Mouse (Mus musculus) telencephalon, adult 2 months (tissue): ENCODE measurements around the gene Ptcd1.
"Not testable (repeated sequence)": the region's sequence is repeated elsewhere in the genome, so short reads cannot be mapped to it uniquely, and the experiment has no call there.

ENCODE experiments used
- DNase-seq: peaks from one replicate; pipeline ENCODE4 v3.0.0-alpha.2; 2011; ENCODE audit warnings: low read depth, low spot score

The Ptcd1 gene

GRCm38 (mm10) chr5:145166536-145167305 lies at the start of gene Ptcd1, which contains the start of gene Cpsf4:
Ptcd1 (minus strand) TSS chr5:145167108.
Cpsf4 (plus strand) TSS chr5:145167213.
- DNase-seq = peak; percentile 98

GRCm38 (mm10) chr5:145214679-145215078 lies 47.8 kb upstream of the Ptcd1 start:
- DNase-seq = no peak

- no peak for DNase-seq
Measured at GRCm38 (mm10) chr5:145213505-145213904, 46.6 kb upstream of the Ptcd1 start.

- no peak for DNase-seq
Measured at GRCm38 (mm10) chr5:145212216-145212615, 45.3 kb upstream of the Ptcd1 start.

GRCm38 (mm10) chr5:145211340-145211739 lies 44.4 kb upstream of the Ptcd1 start:
- DNase-seq = no peak

GRCm38 (mm10) chr5:145208391-145208790 lies 41.5 kb upstream of the Ptcd1 start:
- DNase-seq = not testable (repeated sequence)

GRCm38 (mm10) chr5:145207954-145208353 lies 41.0 kb upstream of the Ptcd1 start:
- no peak for DNase-seq

- no peak for DNase-seq
Measured at GRCm38 (mm10) chr5:145207385-145207784, 40.5 kb upstream of the Ptcd1 start.

GRCm38 (mm10) chr5:145205041-145205440 lies 38.1 kb upstream of the Ptcd1 start:
- no peak for DNase-seq

- DNase-seq = peak; percentile 99
Measured at GRCm38 (mm10) chr5:145203936-145204691, 37.2 kb upstream of the Ptcd1 start, which contains the start of gene Zkscan5. Zkscan5 (plus strand) TSS chr5:145204562.

GRCm38 (mm10) chr5:145202446-145202845 lies 35.5 kb upstream of the Ptcd1 start:
- no peak for DNase-seq

GRCm38 (mm10) chr5:145201321-145201991 lies 34.5 kb upstream of the Ptcd1 start, which contains the start of gene Zkscan14:
Zkscan14 (minus strand) TSS chr5:145201868.
- peak; percentile 88 for DNase-seq

- no peak for DNase-seq
Measured at GRCm38 (mm10) chr5:145200387-145200786, 33.5 kb upstream of the Ptcd1 start.

GRCm38 (mm10) chr5:145191962-145192361 lies 25.1 kb upstream of the Ptcd1 start, which contains the start of gene Atp5j2:
Atp5j2 (minus strand) TSS chr5:145192062.
- DNase-seq = no peak

GRCm38 (mm10) chr5:145190875-145191798 lies 24.2 kb upstream of the Ptcd1 start:
- DNase-seq = peak; percentile 92

- no peak for DNase-seq
Measured at GRCm38 (mm10) chr5:145190373-145190772, 23.5 kb upstream of the Ptcd1 start.

- no peak for DNase-seq
Measured at GRCm38 (mm10) chr5:145189416-145189815, 22.5 kb upstream of the Ptcd1 start.

GRCm38 (mm10) chr5:145185244-145185643 lies 18.3 kb upstream of the Ptcd1 start:
- no peak for DNase-seq

- no peak for DNase-seq
Measured at GRCm38 (mm10) chr5:145178461-145178980, 11.6 kb upstream of the Ptcd1 start.

- no peak for DNase-seq
Measured at GRCm38 (mm10) chr5:145167306-145167661, 376 bp upstream of the Ptcd1 start.

GRCm38 (mm10) chr5:145165184-145165583 lies 1.7 kb downstream of the Ptcd1 start:
- no peak for DNase-seq
